7 mouse cellular contexts compared by ENCODE assay signal in genomic region chr3:116422795-116423352, GRCm38 (mm10). TPM values are rescaled to one million over a fixed set of nuclear protein-coding genes. Genes with fewer than 3 reads are reported as not detected.
DNase-seq lines count a peak whose midpoint lies in the region; ATAC-seq and TF ChIP-seq lines count a peak whose summit lies in the region.

No protein-coding gene starts in this region.

- no peak for TF ChIP-seq POLR2A in cerebellum, adult 2 months (IDR thresholded peaks at IDR 0.05; ENCODE audit: borderline replicate concordance, insufficient read depth, low read length)
- no peak for TF ChIP-seq POLR2A in spleen, adult 2 months (IDR thresholded peaks at IDR 0.05; ENCODE audit: low read depth, low read length)

- no peak for TF ChIP-seq CTCF in cerebellum, adult 2 months (IDR thresholded peaks at IDR 0.05; ENCODE audit: borderline replicate concordance, insufficient read depth, low read depth, low read length)
- TF ChIP-seq CTCF in spleen, adult 2 months (IDR thresholded peaks at IDR 0.05; ENCODE audit: extremely low read depth, insufficient read depth, insufficient read length, insufficient replicate concordance) = peak; percentile 45; the same call in 1 of the 2 replicates

- no peaks in the 10 kb centered on the region for H3K36me3 ChIP-seq in hindbrain, embryonic 16.5 days (ENCODE audit: control insufficient read depth, insufficient read depth, low read length)
- H3K36me3 ChIP-seq in limb, embryonic 11.5 days (ENCODE audit: control insufficient read depth, insufficient read depth, low read length) = no peaks in the 10 kb centered on the region
- H3K36me3 ChIP-seq in midbrain, embryonic 12.5 days = peaks cover 14% of the 10 kb centered on the region
- H3K36me3 ChIP-seq in spleen, adult 2 months (ENCODE audit: control insufficient read depth, insufficient read depth, low read length) = peaks cover 3% of the 10 kb centered on the region; the same call in 1 of the 2 replicates

- no peak overlapping the region for H3K27ac ChIP-seq in cerebellum, adult 2 months (ENCODE audit: insufficient read depth, low read length)
- peak overlapping the region; percentile 74 for H3K27ac ChIP-seq in hindbrain, embryonic 16.5 days (ENCODE audit: low read depth, low read length)
- H3K27ac ChIP-seq in limb, embryonic 11.5 days (replicated peaks; ENCODE audit: low read depth, low read length) = no peak overlapping the region
- H3K27ac ChIP-seq in midbrain, embryonic 12.5 days (replicated peaks) = peak overlapping the region; percentile 93
- H3K27ac ChIP-seq in spleen, adult 2 months (ENCODE audit: insufficient read depth, low read length) = peak overlapping the region; percentile 79

- H3K4me2 ChIP-seq in hindbrain, embryonic 16.5 days (ENCODE audit: low read length) = peak overlapping the region; percentile 98
- H3K4me2 ChIP-seq in limb, embryonic 11.5 days (ENCODE audit: low read depth, severe bottlenecking) = peak overlapping the region; percentile 58
- peak overlapping the region; percentile 79 for H3K4me2 ChIP-seq in midbrain, embryonic 12.5 days (replicated peaks)

- no peaks in the 10 kb centered on the region; the same call in 1 of the 2 replicates for H3K4me1 ChIP-seq in cerebellum, adult 2 months (ENCODE audit: control insufficient read depth, insufficient read depth, low read length)
- H3K4me1 ChIP-seq in hindbrain, embryonic 16.5 days (ENCODE audit: control insufficient read depth, insufficient read depth, low read depth, low read length) = peaks cover 4% of the 10 kb centered on the region; the same call in 1 of the 2 replicates
- H3K4me1 ChIP-seq in limb, embryonic 11.5 days (ENCODE audit: control insufficient read depth, insufficient read depth, low read length) = peaks cover 5% of the 10 kb centered on the region
- peaks cover 23% of the 10 kb centered on the region for H3K4me1 ChIP-seq in midbrain, embryonic 12.5 days
- no peaks in the 10 kb centered on the region for H3K4me1 ChIP-seq in spleen, adult 2 months (ENCODE audit: control insufficient read depth, insufficient read depth, insufficient read length)

- peak; percentile 29 for ATAC-seq in hindbrain, embryonic 16.5 days
- ATAC-seq in limb, embryonic 11.5 days (ENCODE audit: insufficient number of reproducible peaks, low FRiP score, low TSS enrichment, low read depth) = peak; percentile 23; the same call in 1 of the 2 replicates
- ATAC-seq in midbrain, embryonic 12.5 days (ENCODE audit: low FRiP score, low read depth) = peak; percentile 28

- peak overlapping the region; percentile 75 for H3K9ac ChIP-seq in hindbrain, embryonic 16.5 days (ENCODE audit: low read depth, low read length)
- peak overlapping the region; percentile 90 for H3K9ac ChIP-seq in limb, embryonic 11.5 days (ENCODE audit: low read length)
- H3K9ac ChIP-seq in midbrain, embryonic 12.5 days (replicated peaks) = peak overlapping the region; percentile 93

- peak overlapping the region; percentile 62 for H3K4me3 ChIP-seq in cerebellum, adult 2 months (replicated peaks; ENCODE audit: insufficient read depth, low read depth, low read length)
- H3K4me3 ChIP-seq in hindbrain, embryonic 16.5 days (ENCODE audit: low read length) = peak overlapping the region; percentile 58
- H3K4me3 ChIP-seq in limb, embryonic 11.5 days (ENCODE audit: low read depth, low read length) = peak overlapping the region; percentile 90
- H3K4me3 ChIP-seq in midbrain, embryonic 12.5 days = peak overlapping the region; percentile 95
- H3K4me3 ChIP-seq in spleen, adult 2 months (ENCODE audit: extremely low read depth, insufficient read depth, insufficient read length) = peak overlapping the region; percentile 82

- no peaks in the 10 kb centered on the region for H3K27me3 ChIP-seq in cerebellum, adult 2 months (ENCODE audit: control insufficient read depth, insufficient read depth, low read length)
- no peaks in the 10 kb centered on the region for H3K27me3 ChIP-seq in hindbrain, embryonic 16.5 days (replicated peaks; ENCODE audit: control insufficient read depth, insufficient read depth, low read length)
- no peaks in the 10 kb centered on the region for H3K27me3 ChIP-seq in limb, embryonic 11.5 days (ENCODE audit: control insufficient read depth, insufficient read depth, low read length)
- no peaks in the 10 kb centered on the region for H3K27me3 ChIP-seq in midbrain, embryonic 12.5 days
- no peaks in the 10 kb centered on the region for H3K27me3 ChIP-seq in spleen, adult 2 months (ENCODE audit: control insufficient read depth, insufficient read depth, low read length)

- no peaks in the 10 kb centered on the region for H3K9me3 ChIP-seq in hindbrain, embryonic 16.5 days (ENCODE audit: control insufficient read depth, low read length)
- no peaks in the 10 kb centered on the region for H3K9me3 ChIP-seq in limb, embryonic 11.5 days (ENCODE audit: control insufficient read depth, low read length)
- no peaks in the 10 kb centered on the region for H3K9me3 ChIP-seq in midbrain, embryonic 12.5 days

- WGBS in cerebellum, adult 2 months = under 1% methylated on average over 23 of the region's 23 CpGs
- WGBS in hindbrain, embryonic 16.5 days = 0% methylated on average over 23 of the region's 23 CpGs
- WGBS in limb, embryonic 11.5 days = under 1% methylated on average over 23 of the region's 23 CpGs
- under 1% methylated on average over 23 of the region's 23 CpGs for WGBS in midbrain, embryonic 12.5 days
- under 1% methylated on average over 23 of the region's 23 CpGs for WGBS in spleen, adult 2 months

- peak; percentile 73 for DNase-seq in T-cell, adult 2 months (ENCODE audit: low spot score)
- peak; percentile 28 to 36 for DNase-seq in cerebellum, adult 2 months
- peak; percentile 19 to 51 for DNase-seq in frontal cortex, postnatal 14 days (ENCODE audit: low spot score in 2 of 2)
- peak; percentile 78 for DNase-seq in limb, embryonic 11.5 days (ENCODE audit: low spot score)
- peak; percentile 38 to 72 for DNase-seq in spleen, adult 2 months (ENCODE audit: low read depth in 1 of 2, low spot score in 2 of 2)

RNA-seq across cellular contexts. Expression of gene Cdc14a, which starts 1.0 kb away (rescaled TPM):
- 2.6 and 3.0 TPM in 2 replicates for polyA plus RNA-seq in cerebellum, adult 2 months (2012; rRNA removed)
- polyA plus RNA-seq in hindbrain, embryonic 16.5 days (2015; fragmentation: Nextera tagmentation; extraction: Ambion mirVana) = 2.9 and 4.3 TPM in 2 replicates
- polyA plus RNA-seq in limb, embryonic 11.5 days (2014; fragmentation: Nextera tagmentation; extraction: Ambion mirVana) = 11.6 and 12.7 TPM in 2 replicates
- 17.7 and 18.1 TPM in 2 replicates for polyA plus RNA-seq in midbrain, embryonic 12.5 days (2016; fragmentation: Nextera tagmentation; extraction: Ambion mirVana)
- polyA plus RNA-seq in spleen, adult 2 months (2012; rRNA removed) = 4.7 and 6.9 TPM in 2 replicates

Comparison
In these comparisons a context has a peak if more than half of its experiments do, and no peak if none do; other contexts are left out.
1. H3K27ac ChIP-seq: peak in hindbrain, embryonic 16.5 days (single experiment), midbrain, embryonic 12.5 days (single experiment) and spleen, adult 2 months (single experiment); none in cerebellum, adult 2 months (single experiment) and limb, embryonic 11.5 days (single experiment).
2. Peak in every context shown above with its lines, with median percentiles within 50 percentile points of each other: DNase-seq, H3K4me3 ChIP-seq, ATAC-seq, H3K4me2 ChIP-seq and H3K9ac ChIP-seq.